Mouse (Mus musculus): ENCODE measurements around the gene Ckmt1.

DNA sequence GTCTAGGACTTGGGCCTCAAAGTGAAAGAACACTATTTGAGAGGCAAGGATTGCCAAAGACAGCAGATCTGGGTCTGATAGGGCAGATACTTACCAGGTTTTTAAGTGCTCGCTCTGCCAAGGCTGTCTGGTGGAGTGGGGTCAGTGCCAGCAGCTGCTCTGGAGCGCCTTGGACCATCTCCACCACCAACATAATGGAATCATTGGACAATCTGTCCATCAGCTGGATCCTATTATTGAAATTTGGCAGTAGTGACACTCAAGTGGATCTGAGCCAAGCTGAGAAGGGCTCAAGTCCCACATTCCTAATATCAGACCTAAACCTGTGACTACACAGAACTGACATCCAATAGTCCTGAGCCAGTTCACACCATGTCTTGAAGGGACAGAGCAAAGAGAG, 11.3 kb downstream of the Ckmt1 start:
- TF ChIP-seq CTCF (IDR thresholded peaks at IDR 0.05; ENCODE audit: low read depth) (no peak), EP300 (IDR thresholded peaks at IDR 0.05; ENCODE audit: low read depth) (no peak)

Measured in heart, postnatal 0 days (tissue).